Mouse (Mus musculus): Measurements from ENCODE around the gene Gm9049. TPM values are rescaled to one million over a fixed set of nuclear protein-coding genes. Genes with fewer than 3 reads are reported as not detected.

Gm9049 gene
- polyA plus RNA-seq, 1 experiment from 2014 or later, result 0.05 TPM

Other genes starting within 250 kb of the Gm9049 start
- gene Mdm1, start 212.3 kb downstream of the Gm9049 start, polyA plus RNA-seq (2016; fragmentation: Nextera tagmentation; extraction: Ambion mirVana), result 17.9 and 19.6 TPM in 2 replicates
- not detected in 2 replicates for gene Il22, start 149.2 kb downstream of the Gm9049 start, polyA plus RNA-seq (2016; fragmentation: Nextera tagmentation; extraction: Ambion mirVana)
- not detected in 2 replicates for gene Gm32717, start 113.3 kb downstream of the Gm9049 start, polyA plus RNA-seq (2016; fragmentation: Nextera tagmentation; extraction: Ambion mirVana)
- gene Gm32802, start 95.4 kb downstream of the Gm9049 start, polyA plus RNA-seq (2016; fragmentation: Nextera tagmentation; extraction: Ambion mirVana), result not detected in 2 replicates
- gene Iltifb, start 59.1 kb downstream of the Gm9049 start, polyA plus RNA-seq (2016; fragmentation: Nextera tagmentation; extraction: Ambion mirVana), result not detected in 2 replicates
- gene Gm9040, start 27.1 kb downstream of the Gm9049 start, polyA plus RNA-seq (2016; fragmentation: Nextera tagmentation; extraction: Ambion mirVana), result not detected in 2 replicates
- gene Gm9044, start 21.7 kb downstream of the Gm9049 start, polyA plus RNA-seq (2016; fragmentation: Nextera tagmentation; extraction: Ambion mirVana), result not detected in 2 replicates
- gene Gm9045, start 16.3 kb downstream of the Gm9049 start, polyA plus RNA-seq (2016; fragmentation: Nextera tagmentation; extraction: Ambion mirVana), result 0.05 TPM in 1 of 2 replicates, not detected in the other
- not detected in 2 replicates for gene Gm9046, start 10.8 kb downstream of the Gm9049 start, polyA plus RNA-seq (2016; fragmentation: Nextera tagmentation; extraction: Ambion mirVana)
- gene Gm9048, start 5.4 kb downstream of the Gm9049 start, polyA plus RNA-seq (2016; fragmentation: Nextera tagmentation; extraction: Ambion mirVana), result not detected in 2 replicates
- gene Ifng, start 86.9 kb upstream of the Gm9049 start, polyA plus RNA-seq (2016; fragmentation: Nextera tagmentation; extraction: Ambion mirVana), result not detected in 2 replicates